ENCODE assay signal across 10 mouse cellular contexts in the genomic region with DNA sequence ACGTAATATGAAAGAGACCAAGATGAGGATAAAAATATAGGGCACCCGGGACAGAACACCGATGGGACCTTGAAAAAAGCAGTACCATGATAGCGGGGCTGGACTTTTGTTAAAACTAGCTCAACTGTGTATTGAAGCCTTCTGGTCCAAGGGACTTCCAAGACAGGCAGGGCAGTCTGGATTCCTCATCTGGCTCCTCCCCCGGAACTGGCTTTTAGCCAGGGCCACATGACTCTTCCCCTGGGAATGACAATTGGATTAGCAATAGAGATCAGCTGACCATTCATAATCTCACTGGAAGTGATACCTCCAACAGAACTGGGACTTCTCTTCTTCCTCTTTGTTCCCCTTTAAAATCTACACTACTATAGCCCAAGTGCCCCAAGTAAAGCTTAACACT. TPM values are rescaled to one million over a fixed set of nuclear protein-coding genes. Genes with fewer than 3 reads are reported as not detected.
A peak's percentile ranks its signal among the peaks of the same experiment; 100 is the strongest.
DNase-seq lines count a peak whose midpoint lies in the region; ATAC-seq and TF ChIP-seq lines count a peak whose summit lies in the region.
"Had no signal": no experiment of that assay in that cellular context is flagged by ENCODE, and none has a peak within 500 bp of the region (broad histone marks: within the 10 kb centered on the region; RNA-seq: fewer than 3 reads in every experiment).

No protein-coding gene starts in this region.

- no peak for TF ChIP-seq CTCF in lung, embryonic 14.5 days (IDR thresholded peaks at IDR 0.05; ENCODE audit: low read depth)

- 82% methylated on average over 5 of the region's 5 CpGs for WGBS in heart, embryonic 12.5 days
- 80% methylated on average over 5 of the region's 5 CpGs for WGBS in lung, embryonic 14.5 days
- WGBS in forebrain, embryonic 15.5 days, result 86% methylated on average over 5 of the region's 5 CpGs

- no peak overlapping the region for H3K4me3 ChIP-seq in heart, embryonic 12.5 days
- H3K4me3 ChIP-seq in lung, embryonic 14.5 days (ENCODE audit: low read depth, low read length), result no peak overlapping the region
- no peak overlapping the region for H3K4me3 ChIP-seq in forebrain, embryonic 15.5 days
- H3K4me3 ChIP-seq: midbrain, embryonic 12.5 days had no signal

- no peak overlapping the region for H3K9ac ChIP-seq in heart, embryonic 12.5 days
- H3K9ac ChIP-seq in lung, embryonic 14.5 days, result no peak overlapping the region
- no peak overlapping the region for H3K9ac ChIP-seq in forebrain, embryonic 15.5 days (replicated peaks)
- H3K9ac ChIP-seq: midbrain, embryonic 12.5 days had no signal

- no peaks in the 10 kb centered on the region for H3K36me3 ChIP-seq in heart, embryonic 12.5 days
- no peaks in the 10 kb centered on the region for H3K36me3 ChIP-seq in lung, embryonic 14.5 days (ENCODE audit: insufficient read depth)
- no peaks in the 10 kb centered on the region for H3K36me3 ChIP-seq in forebrain, embryonic 15.5 days
- H3K36me3 ChIP-seq: midbrain, embryonic 12.5 days had no signal

- no peaks in the 10 kb centered on the region for H3K9me3 ChIP-seq in heart, embryonic 12.5 days (replicated peaks)
- H3K9me3 ChIP-seq in lung, embryonic 14.5 days (ENCODE audit: low read depth, low read length), result no peaks in the 10 kb centered on the region
- no peaks in the 10 kb centered on the region for H3K9me3 ChIP-seq in forebrain, embryonic 15.5 days
- H3K9me3 ChIP-seq: midbrain, embryonic 12.5 days had no signal

- intact Hi-C loops in gastrocnemius, postnatal 14 days (cut with DNase I; ENCODE audit: low total_unique reads), result no loop called here

- no peak overlapping the region for H3K27ac ChIP-seq in heart, embryonic 12.5 days (ENCODE audit: poor library complexity, severe bottlenecking)
- H3K27ac ChIP-seq in lung, embryonic 14.5 days (ENCODE audit: low read depth), result no peak overlapping the region
- no peak overlapping the region for H3K27ac ChIP-seq in forebrain, embryonic 15.5 days (replicated peaks)
- H3K27ac ChIP-seq: midbrain, embryonic 12.5 days had no signal

- no peaks in the 10 kb centered on the region for H3K27me3 ChIP-seq in heart, embryonic 12.5 days (replicated peaks)
- H3K27me3 ChIP-seq in lung, embryonic 14.5 days (ENCODE audit: insufficient read depth, low read length), result no peaks in the 10 kb centered on the region
- H3K27me3 ChIP-seq in forebrain, embryonic 15.5 days, result no peaks in the 10 kb centered on the region
- H3K27me3 ChIP-seq: CH12.LX; midbrain, embryonic 12.5 days had no signal

- ATAC-seq in heart, embryonic 12.5 days (ENCODE audit: insufficient number of reproducible peaks, low FRiP score), result no peak
- no peak for ATAC-seq in lung, embryonic 14.5 days (ENCODE audit: insufficient read depth)
- no peak for ATAC-seq in forebrain, embryonic 15.5 days (replicated peaks)

- H3K4me2 ChIP-seq in heart, embryonic 12.5 days, result no peak overlapping the region
- no peak overlapping the region for H3K4me2 ChIP-seq in lung, embryonic 14.5 days
- H3K4me2 ChIP-seq in forebrain, embryonic 15.5 days (replicated peaks), result no peak overlapping the region
- H3K4me2 ChIP-seq: midbrain, embryonic 12.5 days had no signal

- H3K4me1 ChIP-seq in heart, embryonic 12.5 days (replicated peaks), result peaks cover 4% of the 10 kb centered on the region; the same call in 1 of the 2 replicates
- H3K4me1 ChIP-seq in lung, embryonic 14.5 days (ENCODE audit: insufficient read depth), result no peaks in the 10 kb centered on the region
- peaks cover 17% of the 10 kb centered on the region for H3K4me1 ChIP-seq in forebrain, embryonic 15.5 days

- peak; percentile 97 for DNase-seq in heart, adult 11 months
- DNase-seq in adrenal gland, adult (ENCODE audit: inconsistent age in 2 of 2, low spot score in 1 of 2), result peak; percentile 74 to 91
- DNase-seq in gastrocnemius, postnatal 14 days, result peak; percentile 60
- peak; percentile 57 for DNase-seq in lung, embryonic 14.5 days
- DNase-seq in testis, postnatal 10 days (ENCODE audit: low spot score), result no peak
- DNase-seq in ovary, postnatal 10 days (ENCODE audit: low spot score), result no peak

RNA-seq across cellular contexts. Expression of a gene that starts 21.0 kb away (rescaled TPM):
- polyA plus RNA-seq in heart, embryonic 12.5 days (2016; fragmentation: Nextera tagmentation; extraction: Ambion mirVana), result 13.6 and 16.0 TPM in 2 replicates
- 10 to 100 TPM; 63.1 to 66.2 TPM for total RNA-seq in gastrocnemius, postnatal 14 days (2021)
- 4.2 and 5.1 TPM in 2 replicates for polyA plus RNA-seq in lung, embryonic 14.5 days (2014; fragmentation: Nextera tagmentation; extraction: Ambion mirVana)
- 15.9 and 16.4 TPM in 2 replicates for polyA plus RNA-seq in forebrain, embryonic 15.5 days (2015; fragmentation: Nextera tagmentation; extraction: Ambion mirVana)

Comparison
In these comparisons a context has a peak if more than half of its experiments do, and no peak if none do; other contexts are left out.
1. DNase-seq: peak in heart, adult 11 months (single experiment), adrenal gland, adult (2 of 2), gastrocnemius, postnatal 14 days (single experiment) and lung, embryonic 14.5 days (single experiment); none in testis, postnatal 10 days (single experiment) and ovary, postnatal 10 days (single experiment).